Mouse (Mus musculus) liver, postnatal 0 days (tissue): ENCODE data around the gene Bpifa3. TPM values are rescaled to one million over a fixed set of nuclear protein-coding genes. Genes with fewer than 3 reads are reported as not detected.

Experiments
- ATAC-seq: fragments of 200-750 bp; cut with Nextera tagmentation; 2 replicates; pipeline ENCODE4 v1.8.0; 2017; ENCODE audit warnings: mild to moderate bottlenecking, moderate library complexity
- DNase-seq: peaks from one replicate; pipeline ENCODE4 v3.0.0-alpha.2; 2016
- H3K27ac ChIP-seq: fragments of 300-500 bp; sonication (generic); 2 replicates; pipeline ENCODE4 v1.5.1; 2014; ENCODE audit warnings: antibody characterized with exemption, moderate library complexity, mild to moderate bottlenecking, low read depth
- H3K27me3 ChIP-seq: fragments of 300-500 bp; sonication (generic); 2 replicates; pipeline ENCODE4 v1.6.1; 2014; ENCODE audit warnings: low read length, control low read depth, mixed read lengths; ENCODE audit not compliant: insufficient read depth
- H3K36me3 ChIP-seq: fragments of 300-500 bp; sonication (generic); replicated peaks from 2 replicates; pipeline ENCODE4 v1.6.1; 2014; ENCODE audit warnings: mild to moderate bottlenecking, control low read depth, low read length, moderate library complexity, mixed read lengths; ENCODE audit not compliant: insufficient read depth
- H3K4me1 ChIP-seq: fragments of 300-500 bp; sonication (generic); 2 replicates; pipeline ENCODE4 v1.6.1; 2014; ENCODE audit warnings: antibody characterized with exemption, mild to moderate bottlenecking, control low read depth; ENCODE audit not compliant: insufficient read depth
- H3K4me2 ChIP-seq: fragments of 300-500 bp; sonication (generic); 2 replicates; pipeline ENCODE4 v1.6.1; 2014; ENCODE audit warnings: low read depth, mild to moderate bottlenecking, low read length, moderate library complexity, mixed read lengths
- H3K4me3 ChIP-seq: fragments of 300-500 bp; sonication (generic); 2 replicates; pipeline ENCODE4 v1.5.1; 2014; ENCODE audit warnings: low read depth, low read length
- H3K9ac ChIP-seq: fragments of 300-500 bp; sonication (generic); replicated peaks from 2 replicates; pipeline ENCODE4 v1.6.1; 2014; ENCODE audit warnings: mild to moderate bottlenecking, moderate library complexity
- H3K9me3 ChIP-seq: fragments of 300-500 bp; sonication (generic); 2 replicates; pipeline ENCODE4 v1.6.1; 2016; ENCODE audit warnings: mild to moderate bottlenecking, control low read depth, low read length, mixed read lengths
- CTCF ChIP-seq: sonication (generic); IDR thresholded peaks from 2 replicates; pipeline ENCODE4 v1.5.1; 2016; ENCODE audit warnings: antibody characterized with exemption, low read depth
- EP300 ChIP-seq: IDR thresholded peaks from 2 replicates; pipeline ENCODE4 v1.6.1; 2016; ENCODE audit warnings: antibody characterized with exemption, low read depth, mild to moderate bottlenecking
- WGBS: fragments of 180-500 bp; shearing (Covaris S2); extraction: QIAGEN DNeasy Blood & Tissue Kit; methylation state at CpG from one replicate; pipeline ENCODE4 v1.1.7; 2014; ENCODE audit not compliant: insufficient replicate concordance; 5-methylcytosine and 5-hydroxymethylcytosine counted together
- polyA plus RNA-seq: library from polyadenylated mRNA; unstranded; fragments of >200 nt; fragmentation: Nextera tagmentation; extraction: Ambion mirVana; gene quantifications from 2 replicates; pipeline ENCODE4 v1.2.1, GENCODE M21; 2015

Bpifa3 gene
- polyA plus RNA-seq, result not detected in 2 replicates

DNA sequence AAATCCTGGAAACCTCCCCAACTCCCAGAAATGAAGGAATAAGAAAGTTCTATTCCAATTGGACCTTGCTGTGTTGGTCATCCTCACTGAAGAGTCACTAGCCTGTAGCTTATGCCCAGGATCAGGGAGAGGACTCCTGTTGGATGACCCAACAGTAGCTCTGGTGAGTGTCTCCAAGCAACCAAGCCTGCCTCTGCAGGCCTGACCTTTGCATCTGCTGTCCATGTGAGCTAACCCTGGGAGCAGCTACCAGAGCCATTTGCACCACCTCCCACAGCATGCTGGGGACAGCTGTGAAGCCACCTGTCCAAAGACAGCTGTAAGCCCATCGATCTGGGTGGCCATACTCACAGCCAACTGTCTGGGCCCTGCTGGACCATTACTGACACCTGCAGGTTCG lies at the start of gene Bpifa3:
Gene Bpifa3, plus strand, starts transcription at position 217 of the 400 bp plus-strand sequence.
- H3K4me3 ChIP-seq, result no peak within 1 kb of the TSS
- no peak for TF ChIP-seq CTCF
- no peak for TF ChIP-seq EP300
- peak; percentile 76 for ATAC-seq
- H3K36me3 ChIP-seq, result no peaks in the 10 kb centered on the region
- H3K27me3 ChIP-seq, result no peaks in the 10 kb centered on the region
- H3K4me1 ChIP-seq, result no peaks in the 10 kb centered on the region
- no peak within 1 kb of the TSS for H3K9ac ChIP-seq
- H3K9me3 ChIP-seq, result no peaks in the 10 kb centered on the region
- WGBS, result 53% methylated on average over 2 of the region's 2 CpGs
- peak; percentile 18 for DNase-seq
- H3K27ac ChIP-seq, result no peak within 1 kb of the TSS
- no peak within 1 kb of the TSS for H3K4me2 ChIP-seq

DNA sequence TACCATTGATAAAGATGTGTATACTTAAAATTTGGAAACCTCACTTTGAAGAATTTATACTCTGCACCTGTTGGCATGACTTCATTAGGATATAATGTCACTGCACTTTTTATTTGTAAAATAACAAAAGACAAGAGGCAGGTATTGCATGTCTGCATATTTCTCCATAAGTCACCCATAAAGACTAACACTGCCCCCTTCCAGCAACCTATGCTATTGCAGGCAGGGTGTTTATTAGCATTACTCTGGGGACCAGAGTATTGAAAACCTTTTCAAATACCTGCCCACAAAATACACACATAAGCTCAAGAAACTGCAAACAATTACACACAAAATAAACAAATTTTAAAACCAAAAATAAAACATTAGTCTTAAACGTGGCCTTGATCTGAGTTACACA lies 32.4 kb upstream of the Bpifa3 start:
- Histone ChIP-seq H3K4me1 (no peaks in the 10 kb centered on the region), H3K27ac (no peak overlapping the region), H3K27me3 (no peaks in the 10 kb centered on the region), H3K9ac (no peak overlapping the region), H3K9me3 (no peaks in the 10 kb centered on the region), H3K4me3 (no peak overlapping the region), H3K36me3 (no peaks in the 10 kb centered on the region), H3K4me2 (no peak overlapping the region)
- 27% methylated on average over 1 of the region's 1 CpGs for WGBS
- peak; percentile 47 for TF ChIP-seq CTCF
- no peak for TF ChIP-seq EP300
- ATAC-seq, result no peak
- no peak for DNase-seq

DNA sequence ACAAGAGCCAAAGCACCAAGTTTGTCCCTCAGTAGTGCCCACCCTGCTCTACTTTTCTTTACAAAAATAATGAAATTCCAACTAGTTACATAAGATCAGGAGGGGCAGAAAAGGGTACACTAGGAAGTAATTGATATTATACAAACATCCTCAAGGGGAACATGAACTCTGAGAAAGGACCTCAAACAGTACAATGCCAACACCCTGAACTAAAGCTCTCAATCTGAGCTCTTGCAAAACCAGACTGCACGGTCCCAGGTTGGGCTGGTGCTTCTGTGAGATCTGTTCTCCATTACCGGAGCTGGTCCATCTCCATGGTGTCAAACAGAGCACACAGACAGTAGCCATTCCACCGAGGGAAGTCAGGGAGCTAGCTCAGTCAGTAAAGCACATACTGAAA lies 12.8 kb upstream of the Bpifa3 start:
- Histone ChIP-seq H3K4me1 (no peaks in the 10 kb centered on the region), H3K9me3 (no peaks in the 10 kb centered on the region), H3K36me3 (no peaks in the 10 kb centered on the region), H3K27me3 (no peaks in the 10 kb centered on the region), H3K4me2 (no peak overlapping the region), H3K27ac (no peak overlapping the region), H3K4me3 (no peak overlapping the region), H3K9ac (no peak overlapping the region)
- ATAC-seq (no peak), DNase-seq (no peak)
- 75% methylated on average over 3 of the region's 3 CpGs for WGBS
- TF ChIP-seq CTCF (no peak), EP300 (no peak)

DNA sequence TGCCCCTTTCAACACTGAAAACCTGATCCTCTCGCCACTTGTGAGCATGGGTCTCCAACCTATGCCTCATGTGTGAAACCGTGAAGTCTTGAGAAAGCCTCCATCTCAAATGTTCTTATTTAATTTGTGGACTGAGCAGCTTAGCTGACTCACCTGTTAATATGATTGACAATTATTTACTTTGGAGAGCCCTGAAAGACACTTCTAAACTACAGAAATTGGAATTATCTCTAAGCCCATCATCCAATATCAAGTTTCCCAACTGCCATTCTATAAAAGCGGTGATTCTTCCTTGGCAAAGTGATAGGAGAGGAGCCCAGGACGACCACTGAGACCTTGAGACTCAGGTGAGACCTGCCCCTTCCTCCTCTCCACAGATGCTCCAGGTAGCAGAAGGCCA lies 12.4 kb downstream of the Bpifa3 start, which contains the start of gene Bpifa1:
Gene Bpifa1, plus strand, starts transcription at position 301 of the 400 bp plus-strand sequence.
- 69% methylated on average over 4 of the region's 4 CpGs for WGBS
- Histone ChIP-seq H3K4me3 (no peak within 1 kb of the TSS), H3K27ac (no peak within 1 kb of the TSS), H3K9ac (no peak within 1 kb of the TSS), H3K36me3 (no peaks in the 10 kb centered on the region), H3K27me3 (no peaks in the 10 kb centered on the region), H3K4me2 (no peak within 1 kb of the TSS), H3K4me1 (no peaks in the 10 kb centered on the region), H3K9me3 (no peaks in the 10 kb centered on the region)
- DNase-seq, result no peak
- no peak for TF ChIP-seq CTCF
- no peak for TF ChIP-seq EP300
- no peak for ATAC-seq

DNA sequence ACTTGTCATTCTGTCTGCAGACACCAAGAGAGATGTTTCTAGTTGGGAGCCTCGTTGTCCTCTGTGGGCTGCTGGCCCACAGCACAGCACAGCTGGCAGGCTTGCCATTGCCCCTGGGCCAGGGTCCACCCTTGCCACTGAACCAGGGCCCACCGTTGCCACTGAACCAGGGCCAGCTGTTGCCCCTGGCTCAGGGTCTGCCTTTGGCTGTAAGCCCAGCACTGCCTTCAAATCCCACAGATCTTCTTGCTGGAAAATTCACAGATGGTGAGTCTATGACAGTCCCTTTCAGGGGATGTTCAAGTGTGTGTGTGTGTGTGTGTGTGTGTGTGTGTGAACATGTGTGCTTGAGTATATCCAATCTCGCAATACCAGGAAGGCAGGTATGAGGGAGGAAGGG lies 13.6 kb downstream of the Bpifa3 start:
- Histone ChIP-seq H3K4me2 (no peak overlapping the region), H3K4me3 (no peak overlapping the region), H3K27me3 (no peaks in the 10 kb centered on the region), H3K9me3 (no peaks in the 10 kb centered on the region), H3K27ac (no peak overlapping the region), H3K9ac (no peak overlapping the region), H3K36me3 (no peaks in the 10 kb centered on the region), H3K4me1 (no peaks in the 10 kb centered on the region)
- TF ChIP-seq CTCF, result no peak
- TF ChIP-seq EP300, result no peak
- DNase-seq (no peak), ATAC-seq (no peak)
- 67% methylated on average over 3 of the region's 3 CpGs for WGBS

DNA sequence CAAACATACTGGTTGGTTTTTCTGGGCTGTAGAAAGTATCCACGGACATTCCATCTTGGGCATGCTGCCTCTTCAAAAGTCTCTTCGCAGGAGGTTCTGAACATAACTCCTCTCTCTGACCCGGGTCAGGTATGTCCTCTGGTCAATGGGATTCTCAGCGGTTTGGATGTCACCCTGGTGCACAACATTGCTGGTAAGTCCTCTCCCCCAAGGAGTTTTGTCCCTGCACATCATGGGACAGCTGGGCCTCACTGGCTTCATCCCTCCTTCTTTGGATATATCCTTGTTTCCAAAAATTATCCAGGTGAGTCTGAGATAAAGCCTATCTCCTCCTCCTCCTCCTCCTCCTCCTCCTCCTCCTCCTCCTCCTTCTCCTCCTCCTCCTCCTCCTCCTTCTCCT lies 17.4 kb downstream of the Bpifa3 start:
- H3K9me3 ChIP-seq, result no peaks in the 10 kb centered on the region
- no peaks in the 10 kb centered on the region for H3K36me3 ChIP-seq
- no peak overlapping the region for H3K27ac ChIP-seq
- no peaks in the 10 kb centered on the region for H3K27me3 ChIP-seq
- H3K4me3 ChIP-seq, result no peak overlapping the region
- ATAC-seq, result no peak
- no peak for DNase-seq
- no peaks in the 10 kb centered on the region for H3K4me1 ChIP-seq
- 63% methylated on average over 4 of the region's 4 CpGs for WGBS
- no peak overlapping the region for H3K9ac ChIP-seq
- H3K4me2 ChIP-seq, result no peak overlapping the region
- TF ChIP-seq EP300, result no peak
- no peak for TF ChIP-seq CTCF

DNA sequence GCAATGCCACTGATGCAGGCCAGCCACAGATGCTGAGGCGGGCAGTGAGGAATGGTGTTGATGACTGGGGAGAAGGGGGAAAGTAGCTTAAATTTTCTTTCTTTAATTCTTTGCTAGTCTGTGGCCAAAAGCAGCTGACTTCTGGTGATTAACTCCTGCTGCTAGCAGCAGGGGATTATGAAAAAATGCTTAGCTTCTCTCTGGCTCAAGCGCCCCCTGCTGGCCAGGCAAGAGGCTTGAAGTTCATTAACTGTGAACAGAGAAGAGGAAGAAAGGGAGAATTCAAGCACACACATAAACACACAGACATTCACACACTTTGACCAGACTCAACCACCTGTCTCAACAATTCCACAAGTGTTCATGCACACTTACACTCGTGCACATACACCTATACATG lies 28.3 kb downstream of the Bpifa3 start:
- Histone ChIP-seq H3K4me2 (no peak overlapping the region), H3K4me3 (no peak overlapping the region), H3K27me3 (no peaks in the 10 kb centered on the region), H3K9me3 (peaks cover 13% of the 10 kb centered on the region; the same call in 1 of the 2 replicates), H3K27ac (no peak overlapping the region), H3K4me1 (no peaks in the 10 kb centered on the region), H3K36me3 (no peaks in the 10 kb centered on the region), H3K9ac (no peak overlapping the region)
- peak; percentile 31 for DNase-seq
- 40% methylated on average over 3 of the region's 3 CpGs for WGBS
- ATAC-seq, result no peak
- TF ChIP-seq CTCF, result peak; percentile 67
- TF ChIP-seq EP300, result no peak
